Mouse (Mus musculus): Measurements from ENCODE around the gene Slc29a3.

GRCm38 (mm10) chr10:60756992-60757391 lies 4.4 kb upstream of the Slc29a3 start:
- TF ChIP-seq CTCF (IDR thresholded peaks at IDR 0.05; ENCODE audit: low read depth) (peak; percentile 82), EP300 (IDR thresholded peaks at IDR 0.05; ENCODE audit: low read depth) (no peak)

Data from liver, postnatal 0 days (tissue).